Mouse (Mus musculus) hindbrain, embryonic 10.5 days (tissue): ENCODE measurements around the gene Cpped1. TPM values are rescaled to one million over a fixed set of nuclear protein-coding genes. Genes with fewer than 3 reads are reported as not detected.

Source experiments
- polyA plus RNA-seq: library from polyadenylated mRNA; unstranded; fragments of >200 nt; fragmentation: Nextera tagmentation; extraction: Ambion mirVana; gene quantifications from 2 replicates; pipeline ENCODE4 v1.2.1, GENCODE M21; 2016

The Cpped1 gene
- polyA plus RNA-seq, 1 experiment from 2014 or later = 14.3 TPM

Other genes with a start within 250 kb of the Cpped1 start
- 0.76 and 1.1 TPM in 2 replicates for gene Shisa9, start 74.7 kb upstream of the Cpped1 start, polyA plus RNA-seq